Mouse (Mus musculus): ENCODE results near the gene Tmcc1.

DNA sequence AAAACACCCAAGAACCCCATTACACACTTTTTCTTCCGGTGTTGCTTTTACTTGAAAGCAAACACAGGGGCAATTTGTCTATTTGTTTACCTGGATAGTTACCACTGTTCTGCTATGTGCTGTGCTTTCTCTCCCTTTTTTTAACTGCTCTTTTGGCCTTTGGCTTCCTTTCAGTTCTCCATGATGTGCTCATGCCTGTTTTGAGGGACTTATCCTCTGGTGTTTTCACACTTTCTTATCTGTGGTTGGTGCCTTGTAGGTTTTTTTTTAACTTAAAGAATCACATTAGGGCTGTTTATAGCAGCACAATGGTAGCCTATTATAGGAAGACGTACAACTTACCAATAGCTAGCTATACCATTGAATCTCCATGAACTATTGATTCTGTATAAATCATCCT lies 51.6 kb downstream of the Tmcc1 start:
- TF ChIP-seq CTCF (IDR thresholded peaks at IDR 0.05; ENCODE audit: low read depth, low read length) (no peak), POLR2A (IDR thresholded peaks at IDR 0.05; ENCODE audit: insufficient read depth, low read length) (no peak)
